Mouse (Mus musculus): ENCODE results near the gene Olfr803. TPM values are rescaled to one million over a fixed set of nuclear protein-coding genes. Genes with fewer than 3 reads are reported as not detected.

Gene Olfr803
- not detected in 2 replicates for polyA plus RNA-seq (2014; fragmentation: Nextera tagmentation; extraction: Ambion mirVana)

DNA sequence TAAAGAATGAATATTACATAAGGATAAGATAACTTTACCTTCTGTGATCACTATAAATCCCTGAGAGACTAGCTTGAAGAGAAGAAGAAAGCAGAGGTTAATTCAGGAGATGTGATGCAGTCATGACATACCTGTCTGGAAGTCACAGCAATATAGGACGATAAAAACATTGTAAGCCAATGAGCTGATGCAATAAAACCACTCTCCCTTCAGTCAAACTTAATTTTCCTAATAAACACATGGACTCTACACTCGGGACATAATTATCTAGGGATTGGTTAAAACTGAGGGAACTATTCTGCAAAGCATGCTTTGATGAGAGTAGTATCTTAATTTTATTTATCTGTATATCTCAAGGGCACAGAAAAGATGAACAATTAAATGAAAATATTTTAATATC lies at the start of gene Olfr803:
Gene Olfr803 (minus strand): TSS at position 101 of the 400 bp plus-strand sequence.
- H3K4me2 ChIP-seq (ENCODE audit: low read depth), result no peak within 1 kb of the TSS
- ATAC-seq (ENCODE audit: insufficient read depth, low FRiP score, low TSS enrichment), result no peak
- WGBS, result 83% methylated on average over 2 of the region's 2 CpGs

GRCm38 (mm10) chr10:129741821-129742220 lies 47.7 kb upstream of the Olfr803 start, which contains the start of gene Olfr806:
Gene Olfr806, minus strand, starts transcription at chr10:129741921.
- DNase-seq (ENCODE audit: low spot score), result no peak
- Histone ChIP-seq H3K9me3 (ENCODE audit: control insufficient read depth, low read length) (no peaks in the 10 kb centered on the region), H3K9ac (ENCODE audit: low read length) (no peak within 1 kb of the TSS), H3K27ac (ENCODE audit: low read depth, low read length) (no peak within 1 kb of the TSS), H3K36me3 (ENCODE audit: control insufficient read depth, insufficient read depth, low read length) (no peaks in the 10 kb centered on the region), H3K27me3 (ENCODE audit: control insufficient read depth, insufficient read depth, low read length) (no peaks in the 10 kb centered on the region), H3K4me3 (ENCODE audit: low read depth, low read length) (no peak within 1 kb of the TSS), H3K4me2 (ENCODE audit: low read depth) (no peak within 1 kb of the TSS), H3K4me1 (ENCODE audit: control insufficient read depth, insufficient read depth, low read length) (no peaks in the 10 kb centered on the region)
- no peak for ATAC-seq (ENCODE audit: insufficient read depth, low FRiP score, low TSS enrichment)

More for the DNA sequence above, at the start of gene Olfr803:
- Histone ChIP-seq H3K27me3 (ENCODE audit: control insufficient read depth, insufficient read depth, low read length) (no peaks in the 10 kb centered on the region), H3K4me3 (ENCODE audit: low read depth, low read length) (no peak within 1 kb of the TSS), H3K9me3 (ENCODE audit: control insufficient read depth, low read length) (no peaks in the 10 kb centered on the region), H3K9ac (ENCODE audit: low read length) (no peak within 1 kb of the TSS), H3K36me3 (ENCODE audit: control insufficient read depth, insufficient read depth, low read length) (no peaks in the 10 kb centered on the region), H3K27ac (ENCODE audit: low read depth, low read length) (no peak within 1 kb of the TSS), H3K4me1 (ENCODE audit: control insufficient read depth, insufficient read depth, low read length) (no peaks in the 10 kb centered on the region)
- no peak for DNase-seq (ENCODE audit: low spot score)

DNA sequence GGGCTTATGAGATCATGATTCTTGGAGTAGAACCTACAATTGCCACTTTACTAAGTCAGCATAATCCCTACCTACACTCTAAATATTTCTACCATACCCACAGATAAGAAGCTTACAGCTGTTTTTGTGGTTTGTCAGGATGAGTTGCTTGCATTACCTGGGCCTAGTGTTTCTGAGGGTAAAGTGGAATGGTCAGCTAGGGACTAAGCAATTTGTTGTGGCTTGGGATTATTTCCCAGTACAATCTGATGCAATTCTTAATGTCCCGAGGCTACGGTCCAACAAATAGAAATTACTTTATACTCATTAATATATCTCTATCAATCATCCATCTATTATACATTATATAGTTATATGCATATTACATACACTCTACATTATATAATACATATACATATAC lies 35.2 kb upstream of the Olfr803 start, which contains the start of gene Olfr805:
Gene Olfr805 (minus strand): TSS at position 101 of the 400 bp plus-strand sequence.
- no peak within 1 kb of the TSS for H3K27ac ChIP-seq (ENCODE audit: low read depth, low read length)
- no peaks in the 10 kb centered on the region for H3K9me3 ChIP-seq (ENCODE audit: control insufficient read depth, low read length)
- no peaks in the 10 kb centered on the region for H3K27me3 ChIP-seq (ENCODE audit: control insufficient read depth, insufficient read depth, low read length)
- H3K4me3 ChIP-seq (ENCODE audit: low read depth, low read length), result no peak within 1 kb of the TSS
- 93% methylated on average over 2 of the region's 2 CpGs for WGBS
- H3K4me2 ChIP-seq (ENCODE audit: low read depth), result no peak within 1 kb of the TSS
- ATAC-seq (ENCODE audit: insufficient read depth, low FRiP score, low TSS enrichment) (no peak), DNase-seq (ENCODE audit: low spot score) (no peak)
- H3K36me3 ChIP-seq (ENCODE audit: control insufficient read depth, insufficient read depth, low read length), result no peaks in the 10 kb centered on the region
- H3K9ac ChIP-seq (ENCODE audit: low read length), result no peak within 1 kb of the TSS
- no peaks in the 10 kb centered on the region for H3K4me1 ChIP-seq (ENCODE audit: control insufficient read depth, insufficient read depth, low read length)

- Histone ChIP-seq H3K27ac (ENCODE audit: low read depth, low read length) (no peak within 1 kb of the TSS), H3K36me3 (ENCODE audit: control insufficient read depth, insufficient read depth, low read length) (no peaks in the 10 kb centered on the region), H3K4me1 (ENCODE audit: control insufficient read depth, insufficient read depth, low read length) (no peaks in the 10 kb centered on the region), H3K4me3 (ENCODE audit: low read depth, low read length) (no peak within 1 kb of the TSS), H3K27me3 (ENCODE audit: control insufficient read depth, insufficient read depth, low read length) (no peaks in the 10 kb centered on the region), H3K9me3 (ENCODE audit: control insufficient read depth, low read length) (no peaks in the 10 kb centered on the region), H3K4me2 (ENCODE audit: low read depth) (no peak within 1 kb of the TSS), H3K9ac (ENCODE audit: low read length) (no peak within 1 kb of the TSS)
- no peak for DNase-seq (ENCODE audit: low spot score)
- ATAC-seq (ENCODE audit: insufficient read depth, low FRiP score, low TSS enrichment), result no peak
These were observed 8.8 kb upstream of the Olfr803 start, which contains the start of gene Olfr804 for GRCm38 (mm10) chr10:129702910-129703309. Gene Olfr804, plus strand, starts transcription at chr10:129703210.

DNA sequence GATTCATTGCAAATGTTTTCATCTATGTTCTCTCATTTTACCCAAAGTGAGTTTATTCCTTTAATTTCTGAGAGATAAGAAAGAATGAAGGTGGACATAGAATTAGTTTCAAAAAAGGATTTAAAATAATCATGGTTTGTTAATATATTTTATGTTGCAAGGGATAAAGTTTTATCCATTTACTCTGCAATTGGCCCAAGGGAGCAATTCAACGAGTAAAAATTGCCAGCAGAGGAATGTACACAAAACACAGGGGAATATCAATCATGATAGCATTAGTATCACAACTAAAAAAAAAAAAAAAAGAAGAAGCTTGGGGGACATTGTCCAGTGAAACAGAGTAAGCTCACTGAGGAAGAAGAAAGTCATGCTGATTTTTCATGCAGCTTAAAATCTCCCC lies 6.0 kb downstream of the Olfr803 start, which contains the start of gene Olfr802:
Gene Olfr802 (minus strand): TSS at position 101 of the 400 bp plus-strand sequence.
- H3K36me3 ChIP-seq (ENCODE audit: control insufficient read depth, insufficient read depth, low read length), result no peaks in the 10 kb centered on the region
- H3K4me3 ChIP-seq (ENCODE audit: low read depth, low read length), result no peak within 1 kb of the TSS
- H3K9me3 ChIP-seq (ENCODE audit: control insufficient read depth, low read length), result no peaks in the 10 kb centered on the region
- no peaks in the 10 kb centered on the region for H3K27me3 ChIP-seq (ENCODE audit: control insufficient read depth, insufficient read depth, low read length)
- H3K9ac ChIP-seq (ENCODE audit: low read length), result no peak within 1 kb of the TSS
- ATAC-seq (ENCODE audit: insufficient read depth, low FRiP score, low TSS enrichment) (no peak), DNase-seq (ENCODE audit: low spot score) (no peak)
- H3K27ac ChIP-seq (ENCODE audit: low read depth, low read length), result no peak within 1 kb of the TSS
- no peak within 1 kb of the TSS for H3K4me2 ChIP-seq (ENCODE audit: low read depth)
- WGBS, result 68% methylated on average over 1 of the region's 1 CpGs
- H3K4me1 ChIP-seq (ENCODE audit: control insufficient read depth, insufficient read depth, low read length), result no peaks in the 10 kb centered on the region

DNA sequence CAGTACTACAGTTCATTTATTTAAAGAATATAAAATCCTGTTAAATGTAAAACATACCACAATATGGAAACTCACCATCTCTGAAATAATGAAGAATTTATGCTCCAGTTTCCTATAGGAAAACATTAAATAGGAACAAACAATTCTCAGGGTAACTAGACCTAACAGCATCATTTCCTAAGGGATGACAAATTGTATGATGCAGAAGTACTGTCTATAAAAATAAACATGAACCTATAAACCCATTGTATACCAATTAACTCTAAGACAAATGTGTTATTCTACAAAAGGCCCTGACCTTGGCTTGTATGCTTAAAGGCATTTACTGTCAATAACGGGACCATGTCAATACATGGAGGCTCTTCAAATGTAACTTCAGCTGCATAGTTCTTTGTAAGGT lies 20.3 kb downstream of the Olfr803 start, which contains the start of gene Olfr801:
Gene Olfr801 (minus strand): TSS at position 101 of the 400 bp plus-strand sequence.
- no peak for ATAC-seq (ENCODE audit: insufficient read depth, low FRiP score, low TSS enrichment)

DNA sequence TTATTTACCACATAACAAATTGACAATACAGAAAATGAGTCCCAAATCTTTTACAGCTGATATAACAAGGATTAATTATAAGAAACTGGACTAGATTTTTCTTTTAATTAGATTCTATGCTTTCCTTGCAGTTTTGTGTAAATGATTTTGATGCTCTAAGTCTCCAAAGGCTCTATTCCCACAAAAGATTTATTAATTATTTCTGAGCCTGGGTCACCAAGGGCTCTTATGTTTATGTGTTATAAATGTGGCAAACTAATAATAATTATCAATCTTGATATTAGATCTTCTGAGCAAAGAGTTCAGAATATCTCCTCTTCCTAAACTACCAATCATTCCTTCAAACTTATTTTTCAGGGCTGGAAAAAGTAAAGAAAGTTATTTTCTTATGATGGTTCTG lies 36.7 kb downstream of the Olfr803 start, which contains the start of gene Olfr800:
Gene Olfr800 (plus strand): TSS at position 301 of the 400 bp plus-strand sequence.
- Histone ChIP-seq H3K9me3 (ENCODE audit: control insufficient read depth, low read length) (no peaks in the 10 kb centered on the region), H3K36me3 (ENCODE audit: control insufficient read depth, insufficient read depth, low read length) (no peaks in the 10 kb centered on the region), H3K27ac (ENCODE audit: low read depth, low read length) (no peak within 1 kb of the TSS), H3K4me2 (ENCODE audit: low read depth) (no peak within 1 kb of the TSS), H3K27me3 (ENCODE audit: control insufficient read depth, insufficient read depth, low read length) (no peaks in the 10 kb centered on the region), H3K4me3 (ENCODE audit: low read depth, low read length) (no peak within 1 kb of the TSS), H3K9ac (ENCODE audit: low read length) (no peak within 1 kb of the TSS), H3K4me1 (ENCODE audit: control insufficient read depth, insufficient read depth, low read length) (no peaks in the 10 kb centered on the region)
- no peak for DNase-seq (ENCODE audit: low spot score)
- no peak for ATAC-seq (ENCODE audit: insufficient read depth, low FRiP score, low TSS enrichment)

More for the DNA sequence above, 20.3 kb downstream of the Olfr803 start, which contains the start of gene Olfr801:
- Histone ChIP-seq H3K9ac (ENCODE audit: low read length) (no peak within 1 kb of the TSS), H3K27me3 (ENCODE audit: control insufficient read depth, insufficient read depth, low read length) (no peaks in the 10 kb centered on the region), H3K4me3 (ENCODE audit: low read depth, low read length) (no peak within 1 kb of the TSS), H3K36me3 (ENCODE audit: control insufficient read depth, insufficient read depth, low read length) (no peaks in the 10 kb centered on the region), H3K4me1 (ENCODE audit: control insufficient read depth, insufficient read depth, low read length) (no peaks in the 10 kb centered on the region), H3K27ac (ENCODE audit: low read depth, low read length) (no peak within 1 kb of the TSS), H3K4me2 (ENCODE audit: low read depth) (no peak within 1 kb of the TSS), H3K9me3 (ENCODE audit: control insufficient read depth, low read length) (no peaks in the 10 kb centered on the region)
- 81% methylated on average over 1 of the region's 1 CpGs for WGBS
- no peak for DNase-seq (ENCODE audit: low spot score)

DNA sequence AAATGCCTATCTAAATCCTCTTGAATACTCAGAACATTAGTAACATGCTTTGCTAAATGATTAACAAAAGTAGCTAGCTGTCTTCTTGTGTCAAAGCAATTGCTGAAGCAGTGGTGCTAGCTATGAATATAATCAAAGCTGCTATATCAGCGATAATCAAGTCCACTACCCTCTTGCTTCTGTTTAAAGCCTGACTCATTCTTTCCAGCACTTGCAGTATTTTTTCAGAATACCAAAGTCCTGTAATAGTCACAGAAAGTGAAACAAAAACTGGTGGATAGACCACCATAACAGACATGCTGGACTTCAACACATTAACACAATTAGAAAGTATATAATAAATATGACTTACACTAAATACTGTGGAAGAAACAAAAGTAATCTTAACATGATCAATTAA lies 42.3 kb downstream of the Olfr803 start:
- Histone ChIP-seq H3K27me3 (ENCODE audit: control insufficient read depth, insufficient read depth, low read length) (no peaks in the 10 kb centered on the region), H3K36me3 (ENCODE audit: control insufficient read depth, insufficient read depth, low read length) (no peaks in the 10 kb centered on the region)

More for the DNA sequence above, 42.3 kb downstream of the Olfr803 start:
- WGBS, result 87% methylated on average over 1 of the region's 1 CpGs
- no peak for ATAC-seq (ENCODE audit: insufficient read depth, low FRiP score, low TSS enrichment)
- Histone ChIP-seq H3K4me1 (ENCODE audit: control insufficient read depth, insufficient read depth, low read length) (no peaks in the 10 kb centered on the region), H3K27ac (ENCODE audit: low read depth, low read length) (no peak overlapping the region), H3K4me3 (ENCODE audit: low read depth, low read length) (no peak overlapping the region), H3K9ac (ENCODE audit: low read length) (no peak overlapping the region), H3K9me3 (ENCODE audit: control insufficient read depth, low read length) (no peaks in the 10 kb centered on the region), H3K4me2 (ENCODE audit: low read depth) (no peak overlapping the region)
- no peak for DNase-seq (ENCODE audit: low spot score)
